Mouse (Mus musculus): ENCODE measurements at regions not wholly inside any gene's neighbourhood (a gene's known extent, or its start where the extent isn't known, plus 50 kb on each side); places are given as distances from the start of the nearest gene placed in this dataset.

GRCm38 (mm10) chr6:95960745-95961144, 152.2 kb upstream of the Fam19a1 start:
- no peak for TF ChIP-seq CTCF (conservative IDR thresholded peaks at IDR 0.05; ENCODE audit: insufficient read depth, insufficient read length, low read depth, low read length)
- no peak for TF ChIP-seq POLR2A (IDR thresholded peaks at IDR 0.05; ENCODE audit: low read depth, low read length)
